Mouse (Mus musculus): ENCODE measurements at regions not wholly inside any gene's neighbourhood (a gene's known extent, or its start where the extent isn't known, plus 50 kb on each side); places are given as distances from the start of the nearest gene placed in this dataset.

GRCm38 (mm10) chr16:13046366-13047120, 62.9 kb upstream of the Ercc4 start:
- Histone ChIP-seq H3K36me3 (replicated peaks; ENCODE audit: control insufficient read depth, insufficient read depth, low read depth) (no peaks in the 10 kb centered on the region), H3K4me2 (ENCODE audit: low read depth) (no peak overlapping the region), H3K9me3 (ENCODE audit: control insufficient read depth, low read length) (no peaks in the 10 kb centered on the region), H3K4me1 (replicated peaks; ENCODE audit: control insufficient read depth in 2 of 2, insufficient read depth in 2 of 2, low read length in 1 of 2) (no peaks in the 10 kb centered on the region), H3K9ac (replicated peaks) (no peak overlapping the region), H3K4me3 (ENCODE audit: insufficient read depth in 1 of 2, low read depth in 2 of 2, low read length in 2 of 2) (no peak overlapping the region), H3K27me3 (ENCODE audit: control insufficient read depth, insufficient read depth, low read length) (no peaks in the 10 kb centered on the region), H3K27ac (no peak overlapping the region)
- 57% methylated on average over 6 of the region's 6 CpGs for WGBS (ENCODE audit: insufficient replicate concordance)
- no peak for DNase-seq (ENCODE audit: low read depth in 3 of 3, low spot score in 3 of 3)
- TF ChIP-seq EP300 (IDR thresholded peaks at IDR 0.05; ENCODE audit: low read depth) (no peak), CTCF (IDR thresholded peaks at IDR 0.05; ENCODE audit: low read depth) (no peak)
- no peak for ATAC-seq (ENCODE audit: insufficient read depth)

GRCm38 (mm10) chr16:13049321-13049720, 60.2 kb upstream of the Ercc4 start:
- Histone ChIP-seq H3K27me3 (ENCODE audit: control insufficient read depth, insufficient read depth, low read length) (no peaks in the 10 kb centered on the region), H3K9ac (replicated peaks) (no peak overlapping the region), H3K27ac (no peak overlapping the region), H3K36me3 (replicated peaks; ENCODE audit: control insufficient read depth, insufficient read depth, low read depth) (no peaks in the 10 kb centered on the region), H3K9me3 (ENCODE audit: control insufficient read depth, low read length) (no peaks in the 10 kb centered on the region), H3K4me3 (ENCODE audit: insufficient read depth in 1 of 2, low read depth in 2 of 2, low read length in 2 of 2) (no peak overlapping the region), H3K4me1 (replicated peaks; ENCODE audit: control insufficient read depth in 2 of 2, insufficient read depth in 2 of 2, low read length in 1 of 2) (no peaks in the 10 kb centered on the region), H3K4me2 (ENCODE audit: low read depth) (no peak overlapping the region)
- no peak for ATAC-seq (ENCODE audit: insufficient read depth)
- WGBS (ENCODE audit: insufficient replicate concordance), result 57% methylated on average over 4 of the region's 4 CpGs
- no peak for DNase-seq (ENCODE audit: low read depth in 3 of 3, low spot score in 3 of 3)
- TF ChIP-seq EP300 (IDR thresholded peaks at IDR 0.05; ENCODE audit: low read depth), result no peak
- TF ChIP-seq CTCF (IDR thresholded peaks at IDR 0.05; ENCODE audit: low read depth), result no peak

- no peaks in the 10 kb centered on the region for H3K27me3 ChIP-seq (ENCODE audit: control insufficient read depth, insufficient read depth, low read length)
- H3K4me1 ChIP-seq (replicated peaks; ENCODE audit: control insufficient read depth in 2 of 2, insufficient read depth in 2 of 2, low read length in 1 of 2), result no peaks in the 10 kb centered on the region
- no peak overlapping the region for H3K4me3 ChIP-seq (ENCODE audit: insufficient read depth in 1 of 2, low read depth in 2 of 2, low read length in 2 of 2)
- no peak overlapping the region for H3K9ac ChIP-seq (replicated peaks)
- WGBS (ENCODE audit: insufficient replicate concordance), result 70% methylated on average over 8 of the region's 8 CpGs
- no peak overlapping the region for H3K27ac ChIP-seq
- H3K36me3 ChIP-seq (replicated peaks; ENCODE audit: control insufficient read depth, insufficient read depth, low read depth), result no peaks in the 10 kb centered on the region
- ATAC-seq (ENCODE audit: insufficient read depth) (no peak), DNase-seq (ENCODE audit: low read depth in 3 of 3, low spot score in 3 of 3) (no peak)
- no peaks in the 10 kb centered on the region for H3K9me3 ChIP-seq (ENCODE audit: control insufficient read depth, low read length)
- no peak overlapping the region for H3K4me2 ChIP-seq (ENCODE audit: low read depth)
- no peak for TF ChIP-seq EP300 (IDR thresholded peaks at IDR 0.05; ENCODE audit: low read depth)
- no peak for TF ChIP-seq CTCF (IDR thresholded peaks at IDR 0.05; ENCODE audit: low read depth)
Measured at GRCm38 (mm10) chr16:13050225-13050892, 59.1 kb upstream of the Ercc4 start.

- 69% methylated on average over 7 of the region's 7 CpGs for WGBS (ENCODE audit: insufficient replicate concordance)
- DNase-seq (ENCODE audit: low read depth in 3 of 3, low spot score in 3 of 3), result no peak
- H3K9ac ChIP-seq (replicated peaks), result no peak overlapping the region
Measured at GRCm38 (mm10) chr16:13054956-13055355, 54.5 kb upstream of the Ercc4 start.

More at GRCm38 (mm10) chr16:13054956-13055355, 54.5 kb upstream of the Ercc4 start:
- no peaks in the 10 kb centered on the region for H3K36me3 ChIP-seq (replicated peaks; ENCODE audit: control insufficient read depth, insufficient read depth, low read depth)
- H3K9me3 ChIP-seq (ENCODE audit: control insufficient read depth, low read length), result no peaks in the 10 kb centered on the region
- no peak overlapping the region for H3K4me2 ChIP-seq (ENCODE audit: low read depth)
- H3K4me1 ChIP-seq (replicated peaks; ENCODE audit: control insufficient read depth in 2 of 2, insufficient read depth in 2 of 2, low read length in 1 of 2), result no peaks in the 10 kb centered on the region
- no peak for TF ChIP-seq CTCF (IDR thresholded peaks at IDR 0.05; ENCODE audit: low read depth)
- no peak for TF ChIP-seq EP300 (IDR thresholded peaks at IDR 0.05; ENCODE audit: low read depth)
- H3K27ac ChIP-seq, result no peak overlapping the region
- ATAC-seq (ENCODE audit: insufficient read depth), result no peak
- H3K4me3 ChIP-seq (ENCODE audit: insufficient read depth in 1 of 2, low read depth in 2 of 2, low read length in 2 of 2), result no peak overlapping the region
- no peaks in the 10 kb centered on the region for H3K27me3 ChIP-seq (ENCODE audit: control insufficient read depth, insufficient read depth, low read length)
